Mouse (Mus musculus): ENCODE measurements around the gene Col4a2.

Gene Col4a2

GRCm38 (mm10) chr8:11323681-11324080, 11.1 kb downstream of the Col4a2 start:
- no peak for DNase-seq (ENCODE audit: low read depth, low spot score)

GRCm38 (mm10) chr8:11324801-11325395, 12.3 kb downstream of the Col4a2 start:
- DNase-seq (ENCODE audit: low read depth, low spot score), result no peak

GRCm38 (mm10) chr8:11327298-11327697, 14.7 kb downstream of the Col4a2 start:
- no peak for DNase-seq (ENCODE audit: low read depth, low spot score)

GRCm38 (mm10) chr8:11327722-11328417, 15.3 kb downstream of the Col4a2 start:
- no peak for DNase-seq (ENCODE audit: low read depth, low spot score)

- no peak for DNase-seq (ENCODE audit: low read depth, low spot score)
These were observed 19.0 kb downstream of the Col4a2 start for GRCm38 (mm10) chr8:11331561-11331960.

GRCm38 (mm10) chr8:11333746-11334145, 21.1 kb downstream of the Col4a2 start:
- DNase-seq (ENCODE audit: low read depth, low spot score), result no peak

GRCm38 (mm10) chr8:11334493-11334892, 21.9 kb downstream of the Col4a2 start:
- no peak for DNase-seq (ENCODE audit: low read depth, low spot score)

GRCm38 (mm10) chr8:11335238-11335637, 22.6 kb downstream of the Col4a2 start:
- DNase-seq (ENCODE audit: low read depth, low spot score), result no peak

- no peak for DNase-seq (ENCODE audit: low read depth, low spot score)
These were observed 23.7 kb downstream of the Col4a2 start for GRCm38 (mm10) chr8:11336346-11336745.

GRCm38 (mm10) chr8:11337642-11338041, 25.0 kb downstream of the Col4a2 start:
- DNase-seq (ENCODE audit: low read depth, low spot score), result no peak

- DNase-seq (ENCODE audit: low read depth, low spot score), result no peak
These were observed 25.9 kb downstream of the Col4a2 start for GRCm38 (mm10) chr8:11338507-11338906.

GRCm38 (mm10) chr8:11340310-11341110, 27.9 kb downstream of the Col4a2 start:
- DNase-seq (ENCODE audit: low read depth, low spot score), result peak; percentile 62

- no peak for DNase-seq (ENCODE audit: low read depth, low spot score)
These were observed 28.5 kb downstream of the Col4a2 start for GRCm38 (mm10) chr8:11341111-11341566.

- no peak for DNase-seq (ENCODE audit: low read depth, low spot score)
These were observed 31.9 kb downstream of the Col4a2 start for GRCm38 (mm10) chr8:11344459-11344858.

- DNase-seq (ENCODE audit: low read depth, low spot score), result no peak
These were observed 33.6 kb downstream of the Col4a2 start for GRCm38 (mm10) chr8:11346225-11346624.

- no peak for DNase-seq (ENCODE audit: low read depth, low spot score)
These were observed 35.1 kb downstream of the Col4a2 start for GRCm38 (mm10) chr8:11347699-11348098.

- no peak for DNase-seq (ENCODE audit: low read depth, low spot score)
These were observed 36.0 kb downstream of the Col4a2 start for GRCm38 (mm10) chr8:11348622-11349021.

GRCm38 (mm10) chr8:11351355-11351754, 38.8 kb downstream of the Col4a2 start:
- DNase-seq (ENCODE audit: low read depth, low spot score), result no peak

- no peak for DNase-seq (ENCODE audit: low read depth, low spot score)
These were observed 39.9 kb downstream of the Col4a2 start for GRCm38 (mm10) chr8:11352514-11352913.

- no peak for DNase-seq (ENCODE audit: low read depth, low spot score)
These were observed 42.3 kb downstream of the Col4a2 start for GRCm38 (mm10) chr8:11354800-11355451.

GRCm38 (mm10) chr8:11355900-11356299, 43.3 kb downstream of the Col4a2 start:
- no peak for DNase-seq (ENCODE audit: low read depth, low spot score)

GRCm38 (mm10) chr8:11356776-11357175, 44.2 kb downstream of the Col4a2 start:
- no peak for DNase-seq (ENCODE audit: low read depth, low spot score)

Data from ES-CJ7 (cell line).